Mouse (Mus musculus): ENCODE measurements around the gene Tpd52l2.
"Not testable (repeated sequence)": the region's sequence is repeated elsewhere in the genome, so short reads cannot be mapped to it uniquely, and the experiment has no call there.

Gene Tpd52l2

GRCm38 (mm10) chr2:181487338-181488277, 9.3 kb upstream of the Tpd52l2 start:
- DNase-seq (ENCODE audit: low read depth, low spot score), result peak; percentile 43

- DNase-seq (ENCODE audit: low read depth, low spot score), result no peak
Measured at GRCm38 (mm10) chr2:181491432-181492205, 5.3 kb upstream of the Tpd52l2 start.

- no peak for DNase-seq (ENCODE audit: low read depth, low spot score)
Measured at GRCm38 (mm10) chr2:181492206-181492605, 4.7 kb upstream of the Tpd52l2 start.

DNA sequence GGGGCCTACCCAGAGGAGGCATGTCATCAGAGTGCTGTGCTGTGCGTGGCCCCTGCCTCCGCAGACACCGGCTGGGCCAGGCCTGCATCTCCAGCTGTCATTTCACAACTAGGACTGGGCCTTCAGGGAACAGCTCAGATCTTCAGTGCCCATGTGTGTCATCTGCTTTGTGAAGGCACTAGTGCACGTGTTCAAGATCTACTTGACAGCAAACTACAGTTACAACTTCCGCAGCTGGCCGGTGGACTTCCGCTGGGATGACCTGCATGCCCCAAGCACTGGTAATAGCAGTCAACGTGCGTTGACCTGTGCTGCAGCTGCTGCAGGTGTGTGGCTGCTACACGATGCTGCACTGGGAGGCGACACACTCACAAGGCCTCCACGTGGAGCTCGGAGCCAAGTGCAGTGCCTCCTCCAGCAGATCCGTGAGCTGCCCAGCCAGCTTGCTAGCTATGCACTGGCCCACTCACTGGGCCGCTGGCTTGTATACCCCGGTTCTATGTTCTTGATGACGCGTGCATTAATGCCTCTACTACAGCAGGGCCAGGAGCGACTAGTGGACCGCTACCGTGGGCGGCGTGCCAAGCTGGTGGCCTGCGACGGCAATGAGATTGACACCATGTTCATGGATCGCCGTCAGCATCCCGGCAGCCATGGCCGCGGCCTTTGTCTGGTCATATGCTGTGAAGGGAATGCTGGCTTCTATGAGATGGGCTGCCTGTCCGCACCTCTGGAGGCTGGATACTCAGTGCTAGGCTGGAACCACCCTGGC, 3.6 kb upstream of the Tpd52l2 start, which contains the start of gene Abhd16b:
Gene Abhd16b (plus strand): TSS at position 51 of the 772 bp plus-strand sequence.
- no peak for DNase-seq (ENCODE audit: low read depth, low spot score)

DNA sequence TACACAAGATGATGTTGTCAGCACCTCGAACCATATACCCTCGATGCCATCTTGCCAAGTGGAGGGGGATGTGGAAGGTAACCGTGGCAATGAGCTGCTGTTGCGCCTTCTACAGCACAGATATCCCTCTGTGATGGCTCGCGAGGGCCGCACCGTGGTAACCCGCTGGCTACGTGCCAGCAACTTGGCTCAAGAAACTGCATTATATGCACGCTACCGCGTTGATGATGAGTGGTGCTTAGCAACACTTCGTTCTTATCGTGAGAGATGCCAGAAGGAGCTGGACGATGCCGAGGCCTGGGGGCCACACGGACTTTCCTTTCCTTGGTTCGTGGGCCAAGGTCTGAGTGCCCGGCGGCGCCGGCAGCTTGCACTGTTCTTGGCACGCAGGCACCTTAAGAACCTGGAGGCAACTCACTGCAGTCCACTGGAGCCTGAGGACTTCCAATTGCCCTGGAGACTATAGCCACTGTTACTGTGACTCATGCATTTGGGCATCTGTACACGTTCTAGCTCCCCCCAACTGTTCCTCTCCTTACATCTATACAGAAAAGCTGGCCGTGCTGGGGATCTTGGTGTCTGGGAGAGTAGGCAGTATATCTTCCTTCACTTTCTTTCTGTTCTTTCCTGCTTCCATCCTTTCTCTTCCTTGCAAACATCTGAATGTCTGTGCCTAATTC, 2.5 kb upstream of the Tpd52l2 start:
- no peak for DNase-seq (ENCODE audit: low read depth, low spot score)

GRCm38 (mm10) chr2:181495845-181496244, 1.1 kb upstream of the Tpd52l2 start:
- DNase-seq (ENCODE audit: low read depth, low spot score), result not testable (repeated sequence)

DNA sequence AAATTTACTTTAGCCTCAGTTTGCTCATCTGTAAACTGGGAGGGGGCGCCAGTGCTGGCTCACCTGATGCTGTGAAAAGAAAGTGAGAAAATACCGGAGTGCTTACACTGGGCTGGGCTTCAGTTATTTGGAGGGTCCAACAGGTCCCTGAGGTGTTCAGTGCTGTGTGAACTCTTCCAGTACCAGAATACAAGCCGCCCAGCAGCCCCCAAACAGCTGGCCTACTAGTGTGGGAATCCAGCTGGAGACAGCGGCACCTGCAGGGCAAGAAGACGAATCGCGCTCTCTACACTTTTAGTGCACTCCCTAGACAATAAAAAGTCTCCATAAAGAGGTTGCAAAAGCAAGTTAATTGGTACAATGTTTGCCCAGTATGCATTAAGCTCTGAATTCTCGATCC, 661 bp upstream of the Tpd52l2 start:
- DNase-seq (ENCODE audit: low read depth, low spot score), result no peak

DNA sequence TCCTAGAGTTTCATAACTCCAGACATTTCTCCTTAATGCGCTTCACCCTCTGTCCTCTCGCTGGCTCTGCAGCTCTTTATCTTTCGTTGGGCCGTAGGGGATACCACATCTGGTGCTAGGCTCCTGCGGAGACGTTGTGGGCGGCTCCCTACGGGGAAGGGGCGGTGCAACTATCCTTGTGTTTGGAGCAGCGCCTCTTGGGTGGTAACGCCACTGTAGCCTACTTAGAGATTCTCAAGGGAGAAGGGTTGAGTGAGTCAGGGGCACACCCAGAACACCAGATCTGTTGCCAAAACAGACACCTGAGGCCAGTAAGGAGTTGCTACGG, 570 bp downstream of the Tpd52l2 start:
- DNase-seq (ENCODE audit: low read depth, low spot score), result peak; percentile 49

- no peak for DNase-seq (ENCODE audit: low read depth, low spot score)
Measured at GRCm38 (mm10) chr2:181498644-181499043, 1.7 kb downstream of the Tpd52l2 start.

- DNase-seq (ENCODE audit: low read depth, low spot score), result no peak
Measured at GRCm38 (mm10) chr2:181509191-181509590, 12.2 kb downstream of the Tpd52l2 start.

DNA sequence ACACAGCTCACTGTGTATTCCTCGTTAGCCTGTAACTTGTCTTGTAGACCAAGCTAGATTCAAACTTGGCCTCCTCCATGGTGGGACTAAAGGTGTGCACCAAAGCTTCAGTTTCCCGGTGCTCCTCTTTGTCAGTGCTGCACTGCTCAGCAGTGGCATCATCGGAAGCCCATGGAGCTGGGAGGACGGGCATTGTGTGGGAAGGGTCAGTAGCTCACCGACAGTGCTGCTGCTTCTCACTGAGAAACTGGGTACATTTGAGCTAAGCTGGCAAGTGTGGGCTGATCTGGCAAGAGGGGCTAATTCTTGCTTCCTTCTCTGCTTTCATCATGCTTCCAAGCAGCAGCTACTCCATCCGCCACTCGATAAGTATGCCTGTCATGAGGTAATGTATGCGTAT, 14.3 kb downstream of the Tpd52l2 start:
- DNase-seq (ENCODE audit: low read depth, low spot score), result no peak

GRCm38 (mm10) chr2:181519201-181519600, 22.3 kb downstream of the Tpd52l2 start:
- no peak for DNase-seq (ENCODE audit: low read depth, low spot score)

DNA sequence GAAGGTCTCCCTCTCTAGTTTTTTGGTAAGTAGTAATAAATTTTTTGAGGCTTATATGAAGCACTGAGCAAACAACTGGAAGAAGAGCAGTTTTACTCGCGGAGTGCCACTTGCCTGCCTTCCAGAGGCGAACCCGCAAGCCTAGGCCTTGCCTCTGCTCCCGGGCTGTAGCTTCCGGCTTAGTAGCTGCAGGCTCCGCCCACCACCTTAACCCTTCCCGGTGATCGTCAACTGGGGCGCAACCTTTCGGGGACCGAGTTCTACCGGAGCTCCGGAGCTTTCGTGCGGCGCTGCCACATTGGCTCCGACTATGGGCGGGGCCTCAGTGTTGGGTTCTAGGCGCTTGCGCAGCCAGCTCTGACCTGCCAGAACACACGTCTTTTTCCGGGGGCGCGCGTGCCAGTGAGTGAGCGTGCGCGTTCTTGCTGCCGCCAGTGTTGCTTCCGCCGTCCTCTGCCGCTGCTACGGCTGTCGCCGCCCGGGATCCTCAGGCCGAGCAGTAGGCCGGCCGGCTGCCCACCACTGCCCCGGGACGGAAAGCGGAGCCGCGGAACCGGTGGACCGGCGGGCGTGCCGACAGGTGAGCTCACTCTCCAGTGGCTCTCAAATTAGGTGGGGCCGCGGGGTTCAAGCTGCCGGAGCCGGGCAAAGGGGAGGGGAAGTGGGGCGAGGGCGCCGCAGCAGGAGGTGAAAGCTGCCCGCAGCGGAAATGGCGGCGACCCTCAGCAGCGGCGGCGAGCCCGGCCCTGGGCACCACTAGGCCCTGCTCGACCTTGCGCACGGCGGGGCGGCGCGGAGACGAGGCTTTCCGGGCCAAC, 23.4 kb downstream of the Tpd52l2 start, which contains the start of gene Dnajc5:
Gene Dnajc5 (plus strand): TSS at position 368 of the 818 bp plus-strand sequence.
- peak; percentile 96 for DNase-seq (ENCODE audit: low read depth, low spot score)

GRCm38 (mm10) chr2:181520936-181521227, 23.9 kb downstream of the Tpd52l2 start:
- DNase-seq (ENCODE audit: low read depth, low spot score), result no peak

GRCm38 (mm10) chr2:181521491-181521890, 24.5 kb downstream of the Tpd52l2 start:
- no peak for DNase-seq (ENCODE audit: low read depth, low spot score)

- DNase-seq (ENCODE audit: low read depth, low spot score), result no peak
Measured at GRCm38 (mm10) chr2:181522811-181523210, 25.9 kb downstream of the Tpd52l2 start.

GRCm38 (mm10) chr2:181525526-181525925, 28.6 kb downstream of the Tpd52l2 start:
- no peak for DNase-seq (ENCODE audit: low read depth, low spot score)

DNA sequence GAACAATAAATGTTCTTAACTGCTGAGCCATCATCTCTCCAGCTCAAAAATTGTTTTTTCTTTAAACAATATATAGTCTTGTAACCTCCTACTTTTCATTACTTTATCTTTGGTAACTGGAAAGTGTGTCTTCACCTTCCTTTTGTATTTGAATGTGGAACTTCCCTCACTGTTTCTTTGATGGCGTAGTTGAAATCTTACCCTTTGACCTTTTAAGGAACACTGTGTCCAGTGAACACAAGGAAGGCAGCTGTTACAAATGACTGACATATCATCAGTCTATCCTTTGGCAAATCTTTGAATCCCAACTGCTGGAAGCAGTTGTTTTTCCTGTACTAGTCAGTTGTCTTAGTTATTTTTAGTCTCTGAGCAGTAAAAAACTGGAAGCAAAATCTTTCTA, 32.1 kb downstream of the Tpd52l2 start:
- no peak for DNase-seq (ENCODE audit: low read depth, low spot score)

DNA sequence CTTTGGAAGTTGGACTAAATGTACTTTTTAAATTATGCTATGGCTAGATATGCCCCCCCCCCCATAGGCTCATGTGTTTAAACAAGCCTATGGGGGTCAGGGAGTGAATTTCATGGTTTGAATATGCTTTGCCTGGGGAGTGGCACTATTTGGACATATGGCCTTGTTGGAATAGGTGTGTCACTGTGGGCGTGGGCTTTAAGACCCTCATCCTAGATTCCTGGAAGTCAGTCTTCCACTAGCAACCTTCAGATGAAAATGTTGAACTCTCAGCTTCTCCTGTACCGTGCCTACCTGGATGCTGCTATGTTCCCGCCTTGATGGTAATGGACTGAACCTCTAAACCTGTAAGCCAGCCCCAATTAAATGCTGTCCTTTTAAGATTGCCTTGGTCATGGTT, 35.6 kb downstream of the Tpd52l2 start:
- DNase-seq (ENCODE audit: low read depth, low spot score), result no peak

DNA sequence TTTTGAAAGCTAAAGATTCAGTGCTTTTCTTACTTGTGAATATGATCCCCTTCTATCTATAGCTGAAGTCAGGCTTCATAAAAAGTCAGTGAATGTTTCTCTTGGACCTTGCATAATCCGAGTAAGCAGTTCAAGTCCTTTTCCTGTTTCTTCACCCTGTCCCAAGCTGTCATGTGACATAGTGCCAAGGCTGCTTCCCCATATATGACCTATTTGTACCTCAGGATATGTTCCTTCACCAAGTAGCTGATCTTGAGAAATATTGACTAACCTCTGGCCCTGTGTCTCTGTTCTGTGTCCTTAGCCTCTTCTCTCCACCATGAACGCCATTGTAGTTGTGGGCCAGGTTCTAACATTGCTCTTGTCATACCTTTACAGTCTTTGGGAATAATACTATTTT, 39.5 kb downstream of the Tpd52l2 start:
- no peak for DNase-seq (ENCODE audit: low read depth, low spot score)
